Mouse (Mus musculus): ENCODE results near the gene Ifnar1.

Gene Ifnar1

DNA sequence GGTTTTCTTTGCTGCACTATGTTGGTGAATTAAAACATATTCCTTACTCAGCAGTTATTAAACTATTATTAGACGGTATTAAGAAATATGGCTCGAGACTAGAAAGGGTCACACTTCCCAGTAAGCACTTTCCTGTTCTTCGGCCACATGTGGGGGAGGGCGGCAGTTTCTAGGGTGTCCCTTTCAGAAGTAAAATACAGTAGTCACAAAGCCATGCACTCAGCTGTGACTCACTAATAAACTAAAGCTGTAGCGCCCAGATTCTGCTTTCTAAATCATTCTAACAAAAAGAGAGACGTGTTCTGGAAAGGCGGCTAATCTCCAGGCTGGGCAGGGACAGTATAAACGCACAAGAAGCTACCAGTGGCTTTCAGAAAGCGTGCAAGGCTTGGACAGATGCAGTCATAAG lies 23.3 kb upstream of the Ifnar1 start:
- DNase-seq, result peak; percentile 71

DNA sequence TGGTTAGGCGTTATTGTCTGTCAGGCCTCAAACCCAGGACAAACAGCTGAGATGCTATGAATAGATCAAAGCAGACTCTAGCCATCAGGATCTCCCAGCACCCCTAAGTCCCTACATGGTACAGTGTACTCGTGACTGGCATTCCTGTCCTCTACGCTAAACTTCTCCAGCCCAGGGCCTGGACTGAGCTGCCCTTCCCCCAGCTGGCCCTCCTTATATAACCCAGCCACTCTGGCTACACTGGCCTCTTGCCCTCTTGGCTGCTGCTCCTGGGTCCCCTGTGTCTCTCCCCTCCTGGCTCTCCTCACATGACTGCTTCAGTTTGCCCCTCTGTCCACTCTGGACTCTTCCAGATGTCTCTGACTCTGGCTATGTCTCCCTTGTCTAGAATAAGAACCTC lies 22.4 kb upstream of the Ifnar1 start:
- peak; percentile 55 for DNase-seq

DNA sequence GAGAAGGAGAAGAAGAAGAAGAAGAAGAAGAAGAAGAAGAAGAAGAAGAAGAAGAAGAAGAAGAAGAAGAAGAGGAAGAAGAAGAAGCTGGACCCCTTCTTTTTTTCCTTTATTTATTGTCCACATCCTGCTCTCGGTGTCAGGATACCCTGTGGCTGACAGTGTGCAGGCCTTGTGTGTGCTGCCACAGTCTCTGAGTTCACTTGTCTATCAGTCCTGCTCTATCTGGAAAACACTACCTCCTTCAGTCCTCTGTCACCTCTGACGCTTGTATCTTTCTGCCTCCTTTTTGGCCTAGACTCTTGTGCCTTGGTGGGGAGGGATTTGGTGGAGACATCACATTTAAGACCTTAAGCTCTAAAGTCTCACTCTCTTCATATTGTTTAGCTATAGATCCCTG lies 21.6 kb upstream of the Ifnar1 start:
- no peak for DNase-seq

DNA sequence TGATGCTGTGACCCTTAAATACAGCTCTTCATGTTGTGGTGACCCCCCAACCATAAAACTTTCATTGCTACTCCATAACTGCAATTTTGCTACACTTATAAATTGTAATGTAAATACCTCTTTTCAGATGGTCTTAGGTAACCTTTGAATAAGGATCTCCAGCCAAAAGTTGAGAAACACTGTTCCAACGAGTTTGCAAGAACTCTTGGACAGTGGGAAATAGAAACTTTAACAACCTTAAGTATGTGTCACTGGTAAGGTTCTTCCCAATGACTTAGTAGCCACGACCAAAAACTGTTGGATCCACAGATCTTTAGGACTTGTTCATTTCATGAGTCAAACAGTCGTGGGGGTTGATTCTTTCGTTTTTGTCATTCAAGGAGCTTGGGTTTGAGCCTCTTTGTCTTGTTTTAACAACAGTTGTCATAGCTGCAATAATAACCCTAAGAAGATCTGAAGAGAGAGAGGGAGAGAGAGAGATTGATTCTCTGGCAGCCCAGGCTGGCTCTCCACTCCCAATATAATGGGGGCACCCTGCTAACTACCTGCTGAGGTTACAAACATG lies 21.1 kb upstream of the Ifnar1 start:
- no peak for DNase-seq

DNA sequence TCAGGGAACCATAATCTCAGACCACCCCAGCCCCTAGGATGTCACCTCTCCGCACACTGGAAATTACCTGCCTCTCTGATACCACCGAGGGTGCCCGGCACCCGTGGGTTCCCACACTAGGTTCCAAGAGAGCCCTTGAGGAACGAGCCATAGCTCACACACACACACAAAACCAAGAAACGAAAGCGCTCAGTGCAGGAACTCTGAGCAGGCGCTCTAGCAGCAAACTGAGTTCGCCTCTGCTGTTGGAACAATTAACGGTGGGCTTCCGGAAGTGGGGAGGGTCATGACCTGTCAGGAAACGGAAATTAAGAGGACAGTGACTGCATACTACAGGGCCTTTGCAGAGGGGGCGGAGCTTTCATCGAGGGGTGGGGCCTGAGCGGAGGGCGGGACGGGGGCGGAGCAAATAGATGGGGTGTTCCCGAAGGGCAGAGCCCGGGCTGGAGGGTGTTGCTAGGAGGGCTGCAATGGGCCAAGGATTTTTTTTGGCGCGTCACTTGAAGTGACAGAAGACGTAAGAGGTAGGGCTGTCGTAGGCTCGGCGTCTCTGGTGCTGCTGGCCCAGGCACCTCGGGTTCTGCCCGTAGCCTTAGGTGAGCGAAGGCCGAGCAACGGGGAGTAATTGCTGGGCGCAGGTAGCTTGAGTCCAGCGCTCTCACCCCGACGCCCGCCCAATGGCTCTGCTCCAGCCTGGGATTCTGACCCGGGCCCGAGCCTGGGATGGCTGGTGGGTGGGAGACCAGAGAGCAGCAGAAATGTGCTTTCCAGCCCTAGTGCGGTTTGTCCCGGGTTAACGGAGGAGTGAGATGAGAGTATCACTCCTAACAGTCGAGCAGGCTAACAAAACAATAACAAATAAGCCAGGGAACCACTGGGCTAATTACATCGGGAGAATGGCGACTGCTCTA lies 20.2 kb upstream of the Ifnar1 start:
- peak; percentile 94 for DNase-seq

DNA sequence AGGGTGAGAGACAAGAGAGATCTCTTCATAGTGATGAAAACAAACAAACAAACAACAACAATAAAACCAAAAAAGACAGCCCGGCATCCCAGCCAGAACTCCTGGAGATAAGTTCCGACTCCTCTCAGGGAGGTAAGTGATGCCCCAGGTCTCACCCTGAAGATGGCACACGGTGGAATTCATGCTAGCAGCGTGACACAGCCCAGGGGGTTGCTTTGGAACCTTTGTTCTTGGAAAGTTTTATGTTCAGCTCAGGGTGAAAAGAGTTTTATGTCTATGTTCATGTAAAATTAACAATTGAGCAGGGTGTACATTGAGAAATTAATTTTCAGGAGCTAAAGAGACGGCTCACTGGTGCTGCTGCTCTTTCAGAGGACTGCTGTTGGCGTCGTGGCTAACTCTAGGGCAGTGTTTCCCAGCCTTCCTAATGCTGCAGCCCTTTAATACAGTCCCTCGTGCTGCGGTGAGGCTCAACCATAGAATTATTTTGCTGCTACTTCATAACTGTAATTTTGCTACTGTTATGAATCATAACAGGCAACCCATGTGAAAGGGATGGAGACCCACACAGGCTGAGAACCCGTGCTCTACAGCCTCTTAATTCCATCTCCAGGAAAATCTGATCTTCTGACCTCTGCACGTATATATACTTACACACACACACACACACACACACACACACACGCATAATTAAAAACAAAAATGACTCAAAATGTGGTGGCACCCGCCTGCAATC lies 19.4 kb upstream of the Ifnar1 start:
- DNase-seq, result no peak

DNA sequence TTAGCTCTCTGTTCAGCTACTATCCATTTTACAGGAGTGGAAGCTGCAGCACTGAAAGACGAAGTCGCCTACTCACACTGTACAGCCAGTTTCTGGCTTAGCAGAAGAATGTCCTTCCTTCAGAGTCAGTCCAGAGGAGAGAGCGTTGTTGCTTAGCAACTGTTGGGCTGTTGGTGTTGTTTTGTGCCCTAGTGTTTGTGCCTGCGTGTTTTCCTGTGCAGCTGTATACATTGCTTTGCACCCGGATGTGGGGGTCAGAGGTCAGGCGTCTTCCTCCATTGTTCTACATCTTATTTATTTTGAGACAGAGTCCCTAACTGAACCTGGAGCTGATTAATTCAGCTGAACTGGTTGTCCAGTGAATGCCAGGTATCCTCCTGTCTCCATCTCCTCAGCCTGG lies 18.5 kb upstream of the Ifnar1 start:
- peak; percentile 75 for DNase-seq

DNA sequence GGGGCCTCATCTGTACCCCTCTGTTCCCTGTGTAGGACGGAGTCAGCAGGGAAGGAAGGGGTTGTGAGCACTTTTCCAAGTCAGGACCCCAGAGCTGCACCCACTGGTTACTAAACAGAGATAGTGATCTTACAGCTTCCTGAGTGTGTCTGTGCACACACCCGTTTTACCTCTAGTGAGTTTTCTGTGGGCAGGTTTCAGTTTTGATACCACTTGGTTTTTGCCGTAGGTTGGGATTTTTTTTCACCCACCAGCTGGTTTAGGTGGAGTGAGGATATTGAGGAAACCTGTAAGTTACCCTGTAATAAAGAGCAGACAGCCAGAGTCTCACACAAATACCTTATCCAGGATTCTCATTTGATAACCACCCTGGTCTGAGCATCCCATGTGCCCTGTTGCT lies 14.6 kb upstream of the Ifnar1 start:
- DNase-seq, result no peak

DNA sequence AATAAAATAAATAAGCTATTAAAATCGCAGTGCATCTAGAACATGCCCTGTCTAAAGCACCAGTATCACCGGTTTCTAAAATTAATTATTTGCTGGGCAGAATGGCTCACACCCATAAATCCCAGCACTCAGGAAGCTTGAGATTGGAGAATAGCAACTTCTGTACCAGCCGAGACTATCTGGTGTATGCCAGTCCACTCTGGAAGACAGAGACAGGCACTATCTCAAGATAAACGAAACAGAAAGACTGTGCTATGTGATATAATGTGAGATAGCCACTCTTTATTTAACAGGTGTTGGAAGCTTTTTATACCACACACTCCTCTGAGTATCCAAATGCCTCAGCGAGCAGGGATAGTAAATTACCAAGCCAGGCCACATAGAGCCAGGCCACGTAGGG lies 13.6 kb upstream of the Ifnar1 start:
- DNase-seq, result no peak

DNA sequence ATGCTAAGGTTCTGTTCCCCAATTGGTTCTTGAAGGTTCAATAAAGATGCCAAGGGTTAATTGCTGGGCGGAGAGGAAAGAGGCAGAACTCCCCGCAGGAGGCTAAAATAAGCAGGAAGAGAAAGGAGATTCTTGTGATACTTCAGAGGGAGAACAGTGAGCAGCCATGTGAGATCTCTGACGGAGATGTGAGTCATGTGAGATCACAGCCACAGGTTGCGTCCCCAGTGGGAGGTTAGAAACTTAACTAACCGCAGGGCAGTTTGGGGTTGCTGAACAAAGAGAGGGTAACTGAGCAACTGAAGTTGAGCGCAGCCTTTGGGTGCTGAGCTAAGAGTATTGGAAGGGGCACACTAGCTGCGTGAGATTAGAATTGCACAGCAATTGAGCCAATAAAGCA lies 9.3 kb upstream of the Ifnar1 start:
- DNase-seq, result no peak

DNA sequence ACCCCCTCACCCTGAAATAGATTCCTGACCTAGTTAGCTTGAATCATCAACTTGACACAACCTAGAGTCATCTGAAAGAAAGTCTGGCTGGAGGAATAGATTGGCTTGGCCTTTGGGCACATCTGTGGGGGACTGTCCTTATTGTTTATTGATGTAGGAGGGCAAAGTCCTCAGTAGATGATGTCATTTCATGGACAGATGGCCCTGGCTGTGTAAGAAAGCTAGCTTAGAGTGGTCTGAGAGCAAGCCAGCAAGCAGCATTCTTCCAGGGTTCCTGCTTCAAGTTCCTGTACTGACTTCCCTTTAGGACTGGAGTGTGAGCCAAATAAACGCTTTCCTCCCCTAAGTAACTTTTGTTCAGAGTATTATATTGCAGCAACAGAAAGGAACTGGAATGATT lies 7.0 kb upstream of the Ifnar1 start:
- no peak for DNase-seq

DNA sequence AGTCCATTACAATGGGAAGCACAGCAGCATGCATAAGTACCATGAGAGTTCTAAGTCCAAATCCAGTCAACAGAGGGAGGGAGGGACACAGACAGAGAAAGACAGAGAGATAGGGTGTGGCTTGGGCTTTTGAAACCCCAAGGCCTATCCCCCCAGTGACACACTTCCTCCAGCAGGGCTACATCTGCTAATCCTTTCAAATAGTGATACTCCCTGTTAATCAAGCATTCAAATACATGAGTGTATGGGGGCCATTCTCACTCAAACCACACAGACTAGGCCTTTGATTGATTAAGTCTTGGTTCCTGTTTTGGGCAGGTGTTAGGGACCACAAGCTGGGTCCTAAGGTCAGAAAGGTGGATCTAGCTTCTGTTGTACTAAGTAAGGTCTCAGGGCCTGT lies 4.5 kb upstream of the Ifnar1 start:
- no peak for DNase-seq

DNA sequence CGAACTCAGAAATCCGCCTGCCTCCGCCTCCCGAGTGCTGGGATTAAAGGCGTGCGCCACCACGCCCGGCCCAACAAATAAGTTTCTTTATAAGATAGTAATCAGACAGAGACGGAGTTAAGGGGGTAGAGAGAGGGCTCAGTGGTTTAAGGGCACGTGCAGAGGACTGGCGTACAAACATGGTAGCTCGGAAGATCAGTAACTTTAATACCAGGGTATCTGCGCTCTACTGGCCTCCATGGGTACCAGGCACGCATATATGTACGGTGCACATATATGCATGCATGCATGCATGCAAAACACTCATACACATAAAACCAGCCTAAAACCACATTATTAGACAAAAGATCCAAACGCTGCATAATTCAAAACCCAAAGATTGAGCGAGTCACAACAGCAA lies 651 bp upstream of the Ifnar1 start:
- no peak for DNase-seq

DNA sequence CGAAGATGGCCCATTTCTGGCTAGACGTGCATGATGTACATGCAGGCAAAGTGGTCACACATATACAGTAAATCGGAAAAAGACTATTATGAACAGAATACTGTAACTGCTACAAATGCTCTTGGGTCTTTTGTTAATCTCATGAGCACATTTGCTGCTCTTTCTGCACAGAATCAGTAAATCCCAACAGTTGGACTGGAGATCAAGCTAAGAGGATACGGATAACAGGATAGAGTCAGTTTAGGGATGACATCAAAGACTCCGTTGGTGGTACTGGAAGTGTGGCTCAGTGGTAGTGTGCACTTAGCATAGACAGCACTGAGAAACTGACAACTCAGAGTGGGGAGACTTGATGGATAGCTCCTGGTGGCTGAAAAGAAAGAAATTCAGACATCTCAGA lies 803 bp downstream of the Ifnar1 start:
- DNase-seq, result no peak

DNA sequence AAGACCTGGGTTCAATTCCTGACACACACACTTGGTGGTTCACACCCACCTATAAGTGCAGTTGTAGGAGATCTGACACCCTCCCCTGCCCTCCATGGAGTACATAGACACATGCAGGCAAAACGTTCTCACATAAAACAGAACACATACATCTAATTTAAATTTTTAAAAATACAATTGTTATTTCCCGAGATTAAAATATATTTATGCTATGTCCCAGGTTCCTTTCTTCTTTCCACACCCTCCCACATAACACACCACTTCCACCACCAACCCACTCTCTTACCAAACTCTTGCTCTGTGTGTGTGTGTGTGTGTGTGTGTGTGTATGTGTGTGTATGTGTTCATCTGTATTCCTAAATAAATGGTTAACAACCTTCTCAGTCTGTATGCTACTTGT lies 3.0 kb downstream of the Ifnar1 start:
- DNase-seq, result no peak

DNA sequence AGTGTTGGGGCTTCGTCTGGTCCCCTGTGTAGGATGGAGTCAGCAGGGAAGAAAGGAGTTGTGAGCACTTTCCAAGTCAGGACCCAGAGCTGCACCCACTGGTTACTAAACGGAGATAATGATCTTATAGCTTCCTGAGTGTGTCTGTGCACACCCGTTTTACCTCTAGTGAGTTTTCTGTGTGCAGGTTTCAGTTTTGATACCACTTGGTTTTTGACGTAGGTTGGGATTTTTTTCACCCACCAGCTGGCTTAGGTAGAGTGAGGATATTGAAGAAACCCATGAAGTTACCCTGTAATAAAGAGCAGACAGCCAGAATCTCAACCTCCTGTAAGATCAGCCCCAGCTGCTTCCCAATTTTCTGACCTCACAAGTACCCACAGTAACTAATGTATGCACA lies 5.9 kb downstream of the Ifnar1 start:
- DNase-seq, result no peak

DNA sequence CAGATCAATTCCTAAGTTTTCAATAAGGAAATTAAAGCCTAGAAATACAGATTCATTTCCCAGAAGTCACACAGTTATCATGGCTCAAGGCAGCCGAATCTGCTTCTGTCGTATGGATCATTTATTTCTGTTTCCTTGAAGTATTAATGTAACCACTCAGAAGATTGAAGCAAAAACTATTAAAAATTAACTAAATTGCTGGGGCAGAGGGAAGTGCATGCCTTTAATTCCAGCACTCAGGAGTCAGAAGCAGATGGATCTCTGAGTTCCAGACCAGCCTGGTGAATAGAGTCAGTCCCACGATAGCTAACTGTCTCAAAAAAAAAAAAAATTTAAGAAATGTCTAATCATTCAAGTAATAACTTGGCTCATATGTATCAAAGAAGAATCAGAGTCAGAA lies 6.4 kb downstream of the Ifnar1 start:
- DNase-seq, result no peak

DNA sequence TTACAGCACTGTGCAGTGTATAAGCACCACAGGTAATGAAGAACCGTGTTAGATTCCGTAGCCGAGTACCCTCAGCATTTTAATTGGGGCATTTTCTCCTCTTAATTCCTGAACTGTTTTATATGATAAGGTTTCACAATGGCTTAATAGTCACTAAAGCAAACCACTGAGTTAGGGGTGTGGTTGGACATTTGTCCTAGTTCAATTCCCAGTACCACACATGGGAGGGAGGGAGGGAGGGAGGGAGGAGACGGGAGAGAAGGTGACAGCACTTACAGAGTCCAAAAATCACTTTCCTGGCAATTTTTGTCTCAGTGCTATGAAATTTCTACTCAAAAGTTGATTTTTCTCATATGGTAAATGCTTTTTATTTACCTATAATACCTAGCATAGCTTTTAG lies 10.5 kb downstream of the Ifnar1 start:
- DNase-seq, result no peak

DNA sequence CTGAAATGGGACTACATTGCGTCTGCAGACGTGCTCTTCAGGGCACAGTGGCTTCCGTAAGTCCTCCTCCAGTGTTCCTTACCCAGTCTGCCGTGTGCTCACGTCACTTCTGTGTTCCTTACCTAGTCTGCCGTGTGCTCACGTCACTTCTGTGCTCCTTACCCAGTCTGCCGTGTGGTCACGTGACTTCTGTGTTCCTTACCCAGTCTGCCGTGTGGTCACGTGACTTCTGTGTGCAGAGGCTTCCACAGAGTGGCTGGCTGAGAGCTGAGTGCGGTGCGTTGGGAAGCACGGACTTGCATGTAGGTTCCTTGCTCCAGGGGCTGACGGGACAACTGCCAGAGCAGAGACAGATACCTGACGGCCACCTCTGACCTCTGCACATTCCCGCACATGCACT lies 11.2 kb downstream of the Ifnar1 start:
- no peak for DNase-seq

DNA sequence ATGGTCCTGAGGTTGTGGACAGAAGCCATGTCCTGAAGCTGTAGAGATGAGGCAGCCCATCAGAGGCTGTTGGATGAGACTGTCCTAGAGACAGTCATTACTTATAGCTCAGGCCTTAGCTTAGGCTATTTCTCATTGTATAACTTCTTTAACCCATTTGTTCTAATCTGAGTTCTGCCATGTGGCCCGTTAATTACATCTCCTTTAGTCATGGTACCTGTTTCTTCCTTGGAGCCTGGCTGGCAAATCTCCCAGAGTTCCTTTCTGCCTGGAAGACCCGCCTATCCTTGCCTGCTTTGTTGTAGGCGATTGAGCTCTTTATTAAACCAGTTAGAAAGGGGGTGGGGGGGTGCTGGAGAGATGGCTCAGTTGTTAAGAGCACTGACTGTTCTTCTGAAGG lies 11.7 kb downstream of the Ifnar1 start:
- no peak for DNase-seq

DNA sequence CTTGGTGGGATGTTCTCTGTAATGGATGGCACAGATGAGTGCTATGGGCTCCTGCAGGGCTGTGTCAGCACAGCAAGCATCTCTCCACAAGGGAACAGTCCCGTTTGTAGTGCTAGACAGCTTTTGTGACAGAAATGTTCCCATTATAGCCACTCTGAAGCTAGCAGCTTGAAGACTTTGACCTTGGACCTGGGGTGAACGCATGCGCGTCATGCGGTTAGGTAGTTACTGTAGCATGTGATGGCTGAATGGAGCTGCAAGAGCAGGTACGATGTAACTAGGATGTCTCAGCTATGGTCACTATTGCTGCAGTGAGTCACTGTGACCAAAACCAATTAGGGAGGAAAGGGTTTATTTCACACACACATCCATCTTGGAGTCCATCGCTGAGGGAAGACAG lies 13.0 kb downstream of the Ifnar1 start:
- DNase-seq, result no peak

DNA sequence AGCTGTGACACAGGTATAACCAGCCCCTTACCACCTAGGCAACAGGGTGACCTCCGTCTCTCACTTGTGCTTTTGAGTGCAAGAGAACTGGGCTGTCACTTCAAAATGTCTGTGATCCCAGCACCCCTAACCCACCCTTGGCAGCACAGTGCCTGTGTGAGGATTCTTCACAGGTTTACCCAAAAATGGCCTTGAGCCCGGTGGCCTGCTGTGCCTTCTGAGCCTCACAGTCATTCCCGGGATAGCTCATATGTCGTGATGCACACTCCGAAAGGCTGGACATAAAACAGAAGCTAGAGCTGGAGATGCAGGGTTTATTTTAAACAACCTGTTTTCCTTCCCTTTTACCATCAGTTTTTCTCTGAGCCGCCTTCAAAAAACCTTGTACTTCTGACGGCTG lies 19.7 kb downstream of the Ifnar1 start:
- no peak for DNase-seq

DNA sequence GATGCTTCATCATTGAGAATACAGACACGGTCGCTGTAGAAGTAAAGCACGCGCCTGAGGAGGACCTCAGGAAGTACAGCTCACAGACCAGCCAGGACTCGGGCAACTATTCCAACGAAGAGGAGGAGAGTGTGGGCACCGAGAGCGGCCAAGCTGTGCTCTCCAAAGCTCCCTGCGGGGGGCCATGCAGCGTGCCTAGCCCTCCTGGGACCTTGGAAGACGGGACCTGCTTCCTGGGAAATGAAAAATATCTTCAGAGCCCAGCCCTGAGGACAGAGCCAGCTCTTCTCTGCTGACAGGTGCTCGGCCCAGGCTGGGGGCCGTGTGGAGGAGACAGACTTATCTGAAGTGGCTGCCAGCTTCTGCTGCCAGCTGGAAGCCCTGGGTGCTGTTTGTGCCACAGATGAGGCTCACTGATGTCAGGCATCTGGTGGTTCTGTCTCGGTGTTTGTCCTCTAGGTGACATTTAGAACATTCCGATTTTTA lies 20.1 kb downstream of the Ifnar1 start:
- DNase-seq, result no peak

DNA sequence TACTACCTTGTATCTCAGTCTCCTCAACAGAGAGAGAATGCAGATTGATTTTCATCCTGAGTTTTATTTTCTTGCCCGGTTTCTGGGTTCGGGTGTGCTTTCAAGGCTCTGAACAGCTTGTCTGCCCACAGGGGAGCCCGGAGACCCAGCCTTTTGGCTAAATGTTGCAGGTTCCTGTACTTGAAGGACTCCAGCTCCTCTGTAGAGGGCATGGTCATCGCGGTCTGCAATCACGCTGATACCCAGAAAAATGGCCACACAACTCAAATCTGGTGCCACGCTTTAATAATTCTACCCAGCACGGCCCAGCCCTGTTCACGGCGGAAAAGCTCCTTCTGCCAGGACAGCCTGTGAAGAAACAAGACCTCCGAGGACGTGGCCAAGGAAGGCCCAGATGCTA lies 21.4 kb downstream of the Ifnar1 start:
- DNase-seq, result no peak

Measured in kidney, postnatal 10 days (tissue).